ENCODE assay signal across 8 mouse cellular contexts in genomic region chr6:134888563-134889017, GRCm38 (mm10). TPM values are rescaled to one million over a fixed set of nuclear protein-coding genes. Genes with fewer than 3 reads are reported as not detected.
DNase-seq lines count a peak whose midpoint lies in the region; ATAC-seq lines count a peak whose summit lies in the region.

No protein-coding gene starts in this region.

- no peaks in the 10 kb centered on the region for H3K9me3 ChIP-seq in embryonic facial prominence, embryonic 12.5 days
- no peaks in the 10 kb centered on the region for H3K9me3 ChIP-seq in midbrain, embryonic 15.5 days
- H3K9me3 ChIP-seq in kidney, embryonic 16.5 days (ENCODE audit: low read length) = no peaks in the 10 kb centered on the region

- peak; percentile 48 for DNase-seq in cerebellum, adult 9-11 months
- DNase-seq in layer of hippocampus, adult 18-20 months (ENCODE audit: low spot score in 2 of 2) = peak; percentile 63 to 75
- DNase-seq in lung, postnatal 25 days (ENCODE audit: low spot score) = no peak
- DNase-seq in ovary, postnatal 10 days (ENCODE audit: low spot score) = no peak
- DNase-seq in kidney, adult 9 months = no peak

- ATAC-seq in embryonic facial prominence, embryonic 12.5 days (ENCODE audit: insufficient number of reproducible peaks, insufficient read depth, low FRiP score, low TSS enrichment) = 0 out of 2 replicates have a peak, but pooled peaks have one; percentile 32
- peak; percentile 73 for ATAC-seq in midbrain, embryonic 15.5 days (replicated peaks)
- no peak for ATAC-seq in kidney, embryonic 16.5 days (ENCODE audit: low FRiP score, low TSS enrichment)

- H3K27ac ChIP-seq in embryonic facial prominence, embryonic 12.5 days = peak overlapping the region; percentile 30; the same call in 1 of the 2 replicates
- peak overlapping the region; percentile 92 for H3K27ac ChIP-seq in midbrain, embryonic 15.5 days
- H3K27ac ChIP-seq in kidney, embryonic 16.5 days (ENCODE audit: low read length) = no peak overlapping the region

- 0 out of 2 replicates have a peak overlapping the region, but pooled peaks have one; percentile 13 for H3K4me2 ChIP-seq in embryonic facial prominence, embryonic 12.5 days (replicated peaks)
- H3K4me2 ChIP-seq in midbrain, embryonic 15.5 days = peak overlapping the region; percentile 55
- no peak overlapping the region for H3K4me2 ChIP-seq in kidney, embryonic 16.5 days (replicated peaks; ENCODE audit: low read depth, low read length)

- H3K27me3 ChIP-seq in embryonic facial prominence, embryonic 12.5 days = no peaks in the 10 kb centered on the region
- no peaks in the 10 kb centered on the region for H3K27me3 ChIP-seq in midbrain, embryonic 15.5 days (replicated peaks)
- no peaks in the 10 kb centered on the region for H3K27me3 ChIP-seq in kidney, embryonic 16.5 days (ENCODE audit: insufficient read depth, low read length)

- no peak overlapping the region for H3K4me3 ChIP-seq in embryonic facial prominence, embryonic 12.5 days
- H3K4me3 ChIP-seq in midbrain, embryonic 15.5 days = peak overlapping the region; percentile 49
- no peak overlapping the region for H3K4me3 ChIP-seq in kidney, embryonic 16.5 days (ENCODE audit: low read length)

- H3K9ac ChIP-seq in embryonic facial prominence, embryonic 12.5 days = no peak overlapping the region
- peak overlapping the region; percentile 31 for H3K9ac ChIP-seq in midbrain, embryonic 15.5 days
- no peak overlapping the region for H3K9ac ChIP-seq in kidney, embryonic 16.5 days (replicated peaks; ENCODE audit: low read length)

- WGBS in embryonic facial prominence, embryonic 12.5 days = 4% methylated on average over 4 of the region's 4 CpGs
- 2% methylated on average over 4 of the region's 4 CpGs for WGBS in midbrain, embryonic 15.5 days
- WGBS in kidney, embryonic 16.5 days = 3% methylated on average over 4 of the region's 4 CpGs

- H3K4me1 ChIP-seq in embryonic facial prominence, embryonic 12.5 days = peaks cover 9% of the 10 kb centered on the region
- peaks cover 40% of the 10 kb centered on the region for H3K4me1 ChIP-seq in midbrain, embryonic 15.5 days
- H3K4me1 ChIP-seq in kidney, embryonic 16.5 days (ENCODE audit: insufficient read depth, low read length) = peaks cover 6% of the 10 kb centered on the region

- H3K36me3 ChIP-seq in embryonic facial prominence, embryonic 12.5 days = no peaks in the 10 kb centered on the region
- H3K36me3 ChIP-seq in midbrain, embryonic 15.5 days (replicated peaks) = no peaks in the 10 kb centered on the region
- H3K36me3 ChIP-seq in kidney, embryonic 16.5 days (ENCODE audit: insufficient read depth, low read length) = no peaks in the 10 kb centered on the region

RNA-seq across cellular contexts. Expression of gene Gpr19, which starts 9.8 kb away (rescaled TPM):
- 10.1 and 14.6 TPM in 2 replicates for polyA plus RNA-seq in embryonic facial prominence, embryonic 12.5 days (2016; fragmentation: Nextera tagmentation; extraction: Ambion mirVana)
- total RNA-seq in layer of hippocampus, adult 18-20 months (2021) = 10 to 100 TPM; 26.2 to 28.1 TPM
- 40.1 and 44.0 TPM in 2 replicates for polyA plus RNA-seq in midbrain, embryonic 15.5 days (2015; fragmentation: Nextera tagmentation; extraction: Ambion mirVana)
- 13.5 and 13.6 TPM in 2 replicates for polyA plus RNA-seq in kidney, embryonic 16.5 days (2015; fragmentation: Nextera tagmentation; extraction: Ambion mirVana)

RNA-seq across cellular contexts. Expression of gene Cdkn1b, which starts 31.6 kb away (rescaled TPM):
- 19.3 and 19.5 TPM in 2 replicates for polyA plus RNA-seq in embryonic facial prominence, embryonic 12.5 days (2016; fragmentation: Nextera tagmentation; extraction: Ambion mirVana)
- total RNA-seq in layer of hippocampus, adult 18-20 months (2021) = 10 to 100 TPM; 46.0 to 48.2 TPM
- 24.4 and 25.3 TPM in 2 replicates for polyA plus RNA-seq in midbrain, embryonic 15.5 days (2015; fragmentation: Nextera tagmentation; extraction: Ambion mirVana)
- polyA plus RNA-seq in kidney, embryonic 16.5 days (2015; fragmentation: Nextera tagmentation; extraction: Ambion mirVana) = 13.4 and 15.1 TPM in 2 replicates

RNA-seq across cellular contexts. Expression of gene Crebl2, which starts 58.6 kb away (rescaled TPM):
- 2.4 and 2.5 TPM in 2 replicates for polyA plus RNA-seq in embryonic facial prominence, embryonic 12.5 days (2016; fragmentation: Nextera tagmentation; extraction: Ambion mirVana)
- 10 to 100 TPM; 47.3 to 48.1 TPM for total RNA-seq in layer of hippocampus, adult 18-20 months (2021)
- 4.6 and 5.6 TPM in 2 replicates for polyA plus RNA-seq in midbrain, embryonic 15.5 days (2015; fragmentation: Nextera tagmentation; extraction: Ambion mirVana)
- polyA plus RNA-seq in kidney, embryonic 16.5 days (2015; fragmentation: Nextera tagmentation; extraction: Ambion mirVana) = 2.8 TPM in 2 replicates

Comparison
In these comparisons a context has a peak if more than half of its experiments do, and no peak if none do; other contexts are left out.
1. DNase-seq: peak in cerebellum, adult 9-11 months (single experiment) and layer of hippocampus, adult 18-20 months (2 of 2); none in lung, postnatal 25 days (single experiment), ovary, postnatal 10 days (single experiment) and kidney, adult 9 months (single experiment).